Mouse (Mus musculus): Measurements from ENCODE around the gene Hist1h3a. TPM values are rescaled to one million over a fixed set of nuclear protein-coding genes. Genes with fewer than 3 reads are reported as not detected.
"Not testable (repeated sequence)": the region's sequence is repeated elsewhere in the genome, so short reads cannot be mapped to it uniquely, and the experiment has no call there.

The Hist1h3a gene
- total RNA-seq (2021) = 100 to 1,000 TPM; 159 to 176 TPM
- long read RNA-seq, experiment 1 = 0 reads
- long read RNA-seq, experiment 2 = 0 reads

GRCm38 (mm10) chr13:23761871-23762821 lies at the start of gene Hist1h3a:
Gene Hist1h3a (minus strand): TSS chr13:23762386.
- peak; percentile 30 for DNase-seq

DNA sequence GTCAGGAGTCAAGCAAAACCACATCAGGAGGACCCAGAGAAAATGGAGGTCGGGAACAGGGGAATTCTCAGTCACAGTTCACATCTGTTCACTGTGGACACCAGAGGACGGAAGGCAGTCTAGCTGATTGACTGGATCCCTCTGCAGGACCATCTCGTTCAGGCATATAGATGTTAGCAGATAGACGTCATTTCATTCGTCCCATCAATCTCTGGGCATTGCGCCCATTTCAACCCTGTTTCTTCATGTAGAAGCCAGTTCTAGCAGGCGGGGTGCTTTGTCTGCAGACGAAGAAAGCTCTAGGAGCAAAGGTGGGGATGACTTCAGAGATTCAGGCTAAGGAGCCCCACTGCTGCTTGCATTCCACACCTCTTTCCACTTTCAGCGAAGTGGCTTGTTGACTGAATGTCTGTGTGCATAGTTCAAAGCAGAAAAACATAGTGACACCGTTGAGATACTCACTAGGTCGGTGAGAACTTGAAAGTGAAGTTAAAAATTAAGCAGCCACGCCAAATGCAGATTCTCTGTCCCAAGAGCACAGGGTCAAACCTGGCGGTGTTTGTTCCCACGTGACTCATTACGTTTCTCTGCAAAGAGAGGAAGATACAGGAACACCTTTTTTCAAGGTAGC lies 44.4 kb upstream of the Hist1h3a start, which contains the start of gene Slc17a2:
Gene Slc17a2 (plus strand): TSS at position 572 of the 631 bp plus-strand sequence.
- DNase-seq = no peak

DNA sequence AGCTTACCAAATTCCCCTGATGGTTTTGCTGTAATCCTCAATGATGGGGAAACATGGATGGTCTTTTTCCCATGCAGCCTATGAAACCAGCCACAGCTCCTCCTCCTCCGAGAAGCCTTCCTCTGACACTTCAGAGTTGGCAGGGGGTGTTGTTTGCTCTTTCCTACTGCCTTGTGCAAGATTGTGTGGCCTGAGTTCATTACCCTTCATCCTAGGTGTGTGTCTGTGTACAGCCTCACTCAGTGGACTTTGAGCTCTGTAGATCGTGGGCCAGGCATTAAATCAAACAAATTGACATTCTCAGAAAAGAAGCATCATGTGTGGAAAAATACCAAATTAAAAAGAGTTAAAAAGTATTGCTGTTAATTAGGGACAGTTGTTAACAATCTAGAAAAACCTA lies 42.3 kb upstream of the Hist1h3a start:
- no peak for DNase-seq

- DNase-seq = no peak
These were observed 37.2 kb upstream of the Hist1h3a start for GRCm38 (mm10) chr13:23799405-23799804.

DNA sequence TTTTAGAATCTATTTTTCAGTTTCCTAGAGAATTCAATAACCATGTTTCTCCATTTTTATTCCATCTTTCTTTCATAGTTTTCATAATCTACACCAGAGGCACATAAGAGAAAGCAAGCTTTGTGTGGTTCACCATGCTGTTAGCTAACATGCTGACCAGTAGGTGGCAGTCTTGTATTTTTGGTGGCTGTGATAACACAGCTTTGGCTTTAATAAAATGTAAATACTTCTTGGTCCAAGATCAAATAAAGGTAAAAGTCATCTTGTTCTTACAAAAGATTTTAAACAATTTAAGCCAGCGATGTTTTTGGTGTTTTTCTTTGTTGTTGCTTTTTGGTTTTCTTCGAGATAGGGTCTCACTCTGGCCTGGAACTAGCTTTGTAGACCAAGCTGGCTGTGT lies 30.3 kb upstream of the Hist1h3a start:
- DNase-seq = peak; percentile 18

- no peak for DNase-seq
These were observed 16.8 kb upstream of the Hist1h3a start for GRCm38 (mm10) chr13:23779025-23779424.

GRCm38 (mm10) chr13:23778339-23778738 lies 16.2 kb upstream of the Hist1h3a start:
- DNase-seq = no peak

DNA sequence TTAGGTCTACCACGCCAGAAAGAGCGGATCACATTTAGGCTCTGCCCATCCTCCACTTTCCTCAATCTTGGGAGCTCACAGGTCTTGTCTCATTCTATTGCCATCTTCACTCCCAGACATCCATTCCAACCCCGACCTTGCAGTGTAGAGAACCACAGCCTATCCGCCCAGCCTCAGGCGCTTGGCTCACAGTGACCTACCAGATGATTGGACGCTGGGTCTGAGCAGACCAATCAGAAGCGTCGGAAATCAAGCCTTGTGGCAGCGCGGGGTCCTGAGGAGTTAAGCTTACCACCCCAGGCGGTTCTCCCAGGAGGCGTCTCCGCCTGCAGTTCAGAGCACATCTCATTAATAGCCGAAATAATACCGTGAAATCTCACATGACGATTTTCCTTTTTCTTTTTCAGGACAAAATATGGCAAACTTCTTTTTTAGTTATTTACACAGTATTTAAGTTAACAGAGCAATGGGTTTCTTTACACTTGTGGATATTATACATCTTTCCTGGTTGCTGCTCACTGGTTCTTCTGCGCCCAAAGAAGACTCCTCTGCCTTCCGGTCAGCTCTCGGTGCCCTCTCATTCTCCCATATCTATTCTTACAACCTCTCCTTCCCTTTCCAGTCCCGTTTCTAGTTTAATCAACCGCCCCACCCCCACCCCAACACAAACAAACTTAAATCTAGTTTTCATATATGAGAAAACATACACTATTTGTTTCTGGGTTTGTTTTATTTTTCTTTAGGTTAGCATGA lies 10.6 kb upstream of the Hist1h3a start:
- peak; percentile 19 for DNase-seq

GRCm38 (mm10) chr13:23769613-23770012 lies 7.4 kb upstream of the Hist1h3a start, which contains the start of gene Trim38:
Gene Trim38 (plus strand): TSS chr13:23769913.
- not testable (repeated sequence) for DNase-seq

GRCm38 (mm10) chr13:23768834-23769397 lies 6.7 kb upstream of the Hist1h3a start:
- DNase-seq = no peak

- no peak for DNase-seq
These were observed 4.6 kb upstream of the Hist1h3a start for GRCm38 (mm10) chr13:23766772-23767171.

- no peak for DNase-seq
These were observed 3.0 kb upstream of the Hist1h3a start for GRCm38 (mm10) chr13:23765172-23765513.

DNA sequence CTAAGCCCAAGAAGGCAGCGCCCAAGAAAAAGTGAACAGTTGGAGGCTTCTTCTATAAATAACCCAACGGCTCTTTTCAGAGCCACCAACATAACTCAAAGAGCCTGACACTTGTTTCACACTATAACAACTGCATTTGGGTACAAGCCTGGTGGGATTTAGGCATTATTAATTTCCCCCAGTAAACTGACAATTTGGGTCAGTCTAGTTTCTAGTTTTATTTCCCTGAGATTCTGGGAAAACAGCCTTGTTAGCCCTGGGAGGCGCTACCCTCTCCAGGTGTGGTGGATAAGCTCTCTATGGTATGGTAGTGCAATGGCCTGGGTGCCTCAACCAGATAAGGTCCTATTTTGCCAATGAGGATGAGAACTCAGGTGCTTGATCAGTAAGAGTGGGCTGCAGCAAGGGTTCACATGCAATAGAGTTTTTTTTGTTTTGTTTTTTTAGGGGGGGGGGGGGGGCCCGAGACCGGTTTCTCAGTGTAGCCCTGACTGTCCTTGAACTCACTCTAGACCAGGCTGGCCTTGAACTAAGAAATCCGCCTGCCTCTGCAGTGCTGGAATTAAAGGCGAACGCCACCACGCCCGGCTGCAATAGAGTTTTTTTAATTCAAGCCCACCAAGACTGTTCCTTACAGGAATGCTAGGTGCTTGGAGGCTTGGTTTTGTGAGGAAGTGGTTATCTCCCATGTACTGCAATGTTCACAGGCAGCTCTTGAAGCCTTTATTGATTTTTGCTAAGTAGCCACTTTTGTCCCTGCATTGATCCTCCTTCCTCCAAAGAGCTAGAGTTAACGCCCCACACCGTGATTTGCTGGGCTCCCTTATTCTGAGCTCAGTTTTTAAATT lies 2.4 kb upstream of the Hist1h3a start:
- DNase-seq = no peak

DNA sequence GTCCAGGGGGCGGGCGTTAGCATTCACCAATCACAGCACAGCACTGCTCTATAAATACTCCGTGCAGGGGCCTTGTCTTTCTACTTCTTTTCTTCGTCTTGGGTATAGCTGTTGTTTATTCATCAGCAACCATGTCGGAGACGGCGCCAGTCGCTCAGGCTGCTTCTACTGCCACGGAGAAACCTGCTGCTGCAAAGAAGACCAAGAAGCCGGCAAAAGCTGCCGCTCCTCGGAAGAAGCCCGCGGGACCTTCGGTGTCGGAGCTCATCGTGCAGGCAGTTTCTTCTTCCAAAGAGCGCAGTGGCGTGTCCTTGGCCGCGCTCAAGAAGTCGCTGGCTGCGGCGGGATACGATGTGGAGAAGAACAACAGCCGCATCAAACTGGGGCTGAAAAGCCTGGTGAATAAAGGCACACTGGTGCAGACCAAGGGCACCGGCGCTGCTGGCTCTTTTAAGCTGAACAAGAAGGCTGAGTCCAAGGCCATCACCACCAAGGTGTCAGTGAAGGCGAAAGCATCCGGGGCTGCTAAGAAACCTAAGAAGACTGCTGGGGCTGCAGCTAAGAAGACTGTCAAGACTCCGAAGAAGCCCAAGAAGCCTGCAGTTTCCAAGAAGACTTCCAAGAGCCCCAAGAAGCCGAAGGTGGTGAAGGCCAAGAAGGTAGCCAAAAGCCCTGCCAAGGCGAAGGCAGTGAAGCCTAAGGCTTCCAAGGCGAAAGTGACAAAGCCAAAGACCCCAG lies 1.6 kb upstream of the Hist1h3a start, which contains the start of gene Hist1h1a:
Gene Hist1h1a (plus strand): TSS at position 81 of the 738 bp plus-strand sequence.
- DNase-seq = peak; percentile 72

DNA sequence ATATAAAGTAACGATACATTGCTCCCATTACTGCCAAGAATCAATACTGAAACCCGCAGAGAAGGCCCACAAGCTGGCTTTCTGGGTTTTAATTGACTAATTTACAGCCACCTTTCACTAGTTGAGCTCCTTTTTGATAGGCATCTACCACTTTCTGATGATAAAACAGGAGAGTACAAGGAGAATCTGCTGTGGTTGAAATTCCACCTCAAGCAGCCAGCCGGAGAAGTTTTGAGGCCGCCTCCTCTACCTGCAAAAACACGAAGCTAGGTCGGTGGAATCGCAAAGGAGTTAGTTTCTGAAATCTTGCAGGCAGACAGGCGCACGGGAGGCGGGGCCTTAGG lies 1.0 kb upstream of the Hist1h3a start:
- no peak for DNase-seq

DNA sequence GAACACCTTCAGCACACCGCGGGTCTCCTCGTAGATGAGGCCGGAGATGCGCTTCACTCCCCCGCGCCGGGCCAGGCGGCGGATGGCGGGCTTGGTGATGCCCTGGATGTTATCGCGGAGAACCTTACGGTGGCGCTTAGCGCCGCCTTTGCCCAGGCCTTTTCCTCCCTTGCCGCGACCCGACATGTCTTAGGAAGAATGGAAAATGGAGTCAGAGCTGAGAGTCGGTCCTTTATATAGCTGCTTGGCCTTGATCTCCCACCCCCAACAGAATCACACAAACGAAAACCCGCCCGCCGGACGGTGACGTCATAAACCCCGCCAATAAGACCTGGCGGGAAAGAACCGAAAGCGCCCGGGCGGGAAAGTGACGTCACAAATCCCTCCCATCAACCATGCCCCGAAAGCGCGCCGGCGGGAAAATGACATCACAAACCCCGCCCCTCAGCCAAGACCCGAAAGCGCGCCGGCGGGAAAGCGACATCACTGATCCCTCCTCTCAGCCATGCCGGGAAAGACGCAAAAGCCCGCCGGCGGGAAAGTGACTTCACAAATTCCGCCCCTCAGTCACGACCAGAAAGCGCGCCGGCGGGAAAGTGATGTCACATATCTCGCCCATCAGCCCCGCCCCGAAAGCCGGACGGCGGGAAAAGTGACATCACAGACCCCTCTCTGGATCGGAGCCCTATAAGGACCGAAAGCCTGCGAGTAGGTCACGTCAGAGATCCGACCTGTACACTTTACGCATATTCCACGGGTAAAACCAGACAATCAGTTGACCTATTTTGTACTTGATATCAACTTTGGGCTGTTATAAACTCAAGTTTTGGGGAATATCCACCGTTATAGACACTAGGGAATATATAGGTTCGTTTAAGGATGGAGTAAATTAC lies 968 bp downstream of the Hist1h3a start, which contains the start of gene Hist1h4a:
Gene Hist1h4a (minus strand): TSS at position 259 of the 893 bp plus-strand sequence.
- DNase-seq = peak; percentile 93

DNA sequence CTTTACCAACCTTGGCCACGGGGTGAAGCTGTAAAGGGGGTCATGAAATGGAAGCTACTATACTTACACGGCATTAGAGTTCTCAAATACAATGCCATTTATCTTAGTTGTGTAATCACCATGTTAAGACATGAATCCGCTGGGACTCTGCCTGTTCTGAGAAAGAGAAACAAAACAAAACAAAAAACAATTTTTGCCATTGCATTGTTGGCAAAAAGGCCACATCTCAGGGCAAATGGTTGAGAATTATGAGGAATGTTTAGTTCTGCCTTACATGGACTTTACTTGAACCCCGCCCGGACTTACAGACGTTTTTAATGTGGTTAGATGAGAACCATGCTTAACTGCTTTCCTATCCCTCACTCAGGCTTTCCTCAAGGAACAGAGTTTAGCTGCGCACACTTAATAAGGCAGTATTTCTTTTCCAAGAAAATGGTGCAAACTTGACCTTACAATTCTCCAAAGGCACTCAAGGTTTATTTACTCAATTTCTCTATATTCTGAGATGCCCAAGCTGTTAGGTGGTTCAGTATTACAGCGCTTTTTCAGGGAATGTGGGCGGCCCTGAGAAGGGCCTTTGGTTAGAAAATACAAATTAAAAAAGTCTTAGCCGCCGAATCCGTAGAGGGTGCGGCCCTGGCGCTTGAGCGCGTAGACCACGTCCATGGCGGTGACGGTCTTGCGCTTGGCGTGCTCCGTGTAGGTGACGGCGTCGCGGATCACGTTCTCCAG lies 1.8 kb downstream of the Hist1h3a start:
- DNase-seq = no peak

- DNase-seq = no peak
These were observed 2.3 kb downstream of the Hist1h3a start for GRCm38 (mm10) chr13:23759916-23760239.

Measured in gastrocnemius, postnatal 10 days (tissue).